Mouse (Mus musculus): ENCODE results near the gene Ndufb6. TPM values are rescaled to one million over a fixed set of nuclear protein-coding genes. Genes with fewer than 3 reads are reported as not detected.

The Ndufb6 gene
- total RNA-seq, 2 experiments from 2014 or later: 450 to 461 TPM

- DNase-seq: no peak
These were observed 58.0 kb downstream of the Ndufb6 start for GRCm38 (mm10) chr4:40221004-40221760.

More at GRCm38 (mm10) chr4:40221004-40221760, 58.0 kb downstream of the Ndufb6 start:
- intact Hi-C loops (cut with DNase I): no loop called here

Other genes with a start within 250 kb of the Ndufb6 start
- 10 to 100 TPM; 43.7 to 45.9 TPM for gene Aco1, start 136.3 kb downstream of the Ndufb6 start, total RNA-seq (2021)
- 10 to 100 TPM in 1 of 2 experiments, 1 to 10 TPM in 1; 7.7 to 10.2 TPM for gene Ddx58, start 39.6 kb downstream of the Ndufb6 start, total RNA-seq (2021)
- gene Smim27, start 9.8 kb downstream of the Ndufb6 start, total RNA-seq (2021): 10 to 100 TPM; 34.2 to 34.7 TPM
- 10 to 100 TPM; 15.7 to 18.1 TPM for gene Topors, start 9.6 kb downstream of the Ndufb6 start, total RNA-seq (2021)
- gene Tmem215, start 192.8 kb upstream of the Ndufb6 start, total RNA-seq (2021): under 1 TPM; 0.15 to 0.19 TPM

All from heart, postnatal 10 days (tissue).